Mouse (Mus musculus) midbrain, embryonic 10.5 days (tissue): ENCODE data around the gene Ifitm2. TPM values are rescaled to one million over a fixed set of nuclear protein-coding genes. Genes with fewer than 3 reads are reported as not detected.

Experiments
- DNase-seq: peaks from one replicate; pipeline ENCODE4 v3.0.0-alpha.2; 2017; ENCODE audit warnings: low spot score
- H3K27ac ChIP-seq: fragments of 300-500 bp; sonication (generic); replicated peaks from 2 replicates; pipeline ENCODE4 v1.5.1; 2016; ENCODE audit warnings: mild to moderate bottlenecking
- H3K27me3 ChIP-seq: fragments of 300-500 bp; sonication (generic); 2 replicates; pipeline ENCODE4 v1.6.1; 2016; ENCODE audit warnings: low read depth, mild to moderate bottlenecking; ENCODE audit not compliant: poor library complexity, severe bottlenecking
- H3K36me3 ChIP-seq: fragments of 300-500 bp; sonication (generic); 2 replicates; pipeline ENCODE4 v1.6.1; 2016; ENCODE audit warnings: mild to moderate bottlenecking, moderate library complexity
- H3K4me1 ChIP-seq: fragments of 300-500 bp; sonication (generic); 2 replicates; pipeline ENCODE4 v1.6.1; 2016
- H3K4me3 ChIP-seq: fragments of 300-500 bp; sonication (generic); 2 replicates; pipeline ENCODE4 v1.5.1; 2016; ENCODE audit warnings: mild to moderate bottlenecking, moderate library complexity
- H3K9me3 ChIP-seq: fragments of 300-500 bp; sonication (generic); replicated peaks from 2 replicates; pipeline ENCODE4 v1.6.1; 2016; ENCODE audit warnings: mild to moderate bottlenecking
- WGBS: fragments of 180-500 bp; shearing (Covaris S2); methylation state at CpG from one replicate; pipeline ENCODE4 v1.1.7; 2016; 5-methylcytosine and 5-hydroxymethylcytosine counted together
- polyA plus RNA-seq: library from polyadenylated mRNA; unstranded; fragments of >200 nt; fragmentation: Nextera tagmentation; extraction: Ambion mirVana; gene quantifications from 2 replicates; pipeline ENCODE4 v1.2.1, GENCODE M21; 2016

The Ifitm2 gene
- 305 and 352 TPM in 2 replicates for polyA plus RNA-seq

DNA sequence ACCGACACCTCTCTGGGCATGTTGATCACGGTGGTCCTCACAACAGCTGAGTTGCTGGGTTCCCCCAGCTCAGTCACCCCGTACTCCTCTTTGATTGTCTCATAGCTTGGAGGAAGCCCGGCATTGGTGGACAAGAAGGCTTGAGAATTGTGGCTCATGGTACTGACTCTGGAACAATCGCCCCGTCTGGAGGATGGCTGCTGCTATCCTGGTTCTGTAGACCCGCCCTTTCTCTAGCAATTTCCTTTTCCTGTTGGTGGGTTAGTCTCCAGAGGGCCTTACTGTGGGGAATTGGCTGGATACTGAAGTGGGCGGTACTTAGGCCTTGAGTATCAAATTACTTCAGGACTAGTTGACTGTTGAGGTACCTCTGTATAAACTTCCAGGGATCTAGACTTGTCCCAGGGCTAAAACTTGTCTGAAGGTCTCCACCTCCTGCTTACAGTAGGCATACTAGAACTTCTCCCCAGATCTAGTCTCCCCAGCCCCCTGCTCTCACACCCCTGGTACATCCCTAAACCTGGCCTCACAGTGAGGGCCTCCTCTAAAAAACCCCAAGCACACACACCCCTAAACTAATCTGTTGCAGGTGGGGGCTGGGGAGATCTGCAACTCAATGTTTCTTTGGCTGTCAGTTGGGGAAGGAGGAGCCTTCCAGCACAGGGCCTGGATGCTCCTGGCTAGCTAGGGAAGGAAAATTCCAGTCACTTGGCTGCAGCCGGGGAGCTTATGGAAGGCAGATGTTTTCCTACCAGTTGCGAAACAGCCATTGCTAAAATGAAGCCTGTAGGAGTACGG lies at the start of gene Ifitm2, which contains the start of gene Gm45717:
Gene Ifitm2, minus strand, starts transcription at position 230 of the 798 bp plus-strand sequence.
Gene Gm45717, minus strand, starts transcription at position 180 of the 798 bp plus-strand sequence.
- no peaks in the 10 kb centered on the region for H3K9me3 ChIP-seq
- peak within 1 kb of the TSS; percentile 80 for H3K27ac ChIP-seq
- H3K4me1 ChIP-seq: peaks cover 50% of the 10 kb centered on the region
- peak within 1 kb of the TSS; percentile 57 for H3K4me3 ChIP-seq
- H3K36me3 ChIP-seq: no peaks in the 10 kb centered on the region; the same call in 1 of the 2 replicates
- no peaks in the 10 kb centered on the region; the same call in 1 of the 2 replicates for H3K27me3 ChIP-seq
- 19% methylated on average over 11 of the region's 11 CpGs for WGBS
- DNase-seq: peak; percentile 47

DNA sequence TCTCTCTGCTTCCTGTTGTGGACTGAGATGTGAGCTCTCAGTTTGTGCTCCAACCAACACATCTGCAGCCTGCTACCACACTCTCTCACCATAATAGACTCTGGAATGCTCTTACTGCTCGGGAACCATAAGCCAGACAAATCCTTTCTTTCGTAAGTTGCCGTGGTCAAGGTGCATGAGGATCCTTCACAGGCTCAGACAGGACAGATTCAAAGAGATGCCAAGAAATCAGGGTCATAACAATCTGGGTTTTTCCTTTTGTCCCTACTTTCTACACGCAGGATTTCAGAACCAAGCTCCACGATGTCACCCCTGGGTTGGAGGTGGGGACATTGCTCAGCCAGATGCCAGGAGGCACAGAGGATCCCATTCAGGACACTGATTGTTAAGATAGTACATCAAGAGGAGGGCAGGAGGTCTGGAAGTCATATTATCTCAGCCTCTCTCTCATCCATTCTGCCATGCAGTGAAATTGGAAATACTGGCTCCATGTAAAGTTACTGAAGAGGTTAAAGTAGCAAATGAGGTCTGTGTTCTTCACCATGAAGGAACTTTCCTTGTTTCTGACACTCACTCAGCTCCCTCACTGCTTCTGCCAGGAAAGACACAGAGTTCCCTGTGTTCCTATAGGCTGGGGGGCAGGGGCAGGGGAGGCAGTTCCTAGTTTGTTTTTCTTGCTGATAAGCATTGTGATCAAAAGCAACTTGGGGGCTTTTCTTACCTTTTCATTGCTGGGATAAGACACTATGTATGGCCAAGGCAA lies 47.6 kb upstream of the Ifitm2 start:
- Histone ChIP-seq H3K9me3 (no peaks in the 10 kb centered on the region), H3K36me3 (no peaks in the 10 kb centered on the region), H3K27me3 (peaks cover 9% of the 10 kb centered on the region), H3K27ac (no peak overlapping the region), H3K4me1 (peaks cover 3% of the 10 kb centered on the region), H3K4me3 (no peak overlapping the region)
- 88% methylated on average over 5 of the region's 5 CpGs for WGBS
- no peak for DNase-seq

DNA sequence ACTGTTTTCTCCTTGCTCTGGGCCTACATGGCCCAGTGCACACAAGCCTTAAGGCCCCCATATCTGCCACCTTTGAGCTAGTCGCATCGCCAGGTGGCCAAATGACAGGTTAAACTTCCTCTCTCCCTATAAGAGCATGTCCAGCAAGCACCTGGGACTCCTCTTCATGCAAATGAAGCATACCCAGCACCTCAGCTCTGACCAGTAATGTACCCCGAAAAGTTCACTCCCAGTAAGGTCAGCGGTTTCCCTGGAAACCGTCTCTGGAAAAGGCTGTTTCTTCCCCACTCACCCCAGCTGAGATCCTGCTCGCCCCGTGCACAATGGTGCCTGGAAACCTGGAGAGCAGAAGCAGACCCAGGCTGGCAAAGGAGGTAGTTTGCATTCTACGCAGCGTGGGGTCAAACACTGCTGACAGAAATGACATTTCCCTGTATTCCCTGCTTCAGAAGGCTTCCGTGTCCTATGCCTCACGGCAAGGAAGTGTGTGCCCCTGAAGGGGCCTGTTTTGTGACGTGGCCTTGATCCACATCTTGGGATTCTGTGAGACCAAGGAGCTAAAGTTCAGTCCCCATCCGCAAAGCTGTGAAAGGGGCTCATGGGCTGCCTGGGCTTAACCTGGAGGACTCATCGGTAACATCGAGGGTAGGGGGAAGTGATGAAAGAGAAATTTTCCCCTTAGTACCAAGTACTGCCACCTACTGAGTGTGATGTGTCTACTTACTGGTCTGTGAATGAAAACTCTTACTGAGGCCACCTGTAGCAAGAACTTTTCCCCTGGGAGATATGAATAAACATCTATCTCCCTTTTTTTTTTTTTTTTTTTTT lies 45.3 kb upstream of the Ifitm2 start:
- no peaks in the 10 kb centered on the region for H3K27me3 ChIP-seq
- H3K36me3 ChIP-seq: no peaks in the 10 kb centered on the region
- H3K9me3 ChIP-seq: no peaks in the 10 kb centered on the region
- no peak for DNase-seq
- H3K27ac ChIP-seq: no peak overlapping the region
- H3K4me1 ChIP-seq: no peaks in the 10 kb centered on the region
- WGBS: 79% methylated on average over 15 of the region's 15 CpGs
- H3K4me3 ChIP-seq: no peak overlapping the region

DNA sequence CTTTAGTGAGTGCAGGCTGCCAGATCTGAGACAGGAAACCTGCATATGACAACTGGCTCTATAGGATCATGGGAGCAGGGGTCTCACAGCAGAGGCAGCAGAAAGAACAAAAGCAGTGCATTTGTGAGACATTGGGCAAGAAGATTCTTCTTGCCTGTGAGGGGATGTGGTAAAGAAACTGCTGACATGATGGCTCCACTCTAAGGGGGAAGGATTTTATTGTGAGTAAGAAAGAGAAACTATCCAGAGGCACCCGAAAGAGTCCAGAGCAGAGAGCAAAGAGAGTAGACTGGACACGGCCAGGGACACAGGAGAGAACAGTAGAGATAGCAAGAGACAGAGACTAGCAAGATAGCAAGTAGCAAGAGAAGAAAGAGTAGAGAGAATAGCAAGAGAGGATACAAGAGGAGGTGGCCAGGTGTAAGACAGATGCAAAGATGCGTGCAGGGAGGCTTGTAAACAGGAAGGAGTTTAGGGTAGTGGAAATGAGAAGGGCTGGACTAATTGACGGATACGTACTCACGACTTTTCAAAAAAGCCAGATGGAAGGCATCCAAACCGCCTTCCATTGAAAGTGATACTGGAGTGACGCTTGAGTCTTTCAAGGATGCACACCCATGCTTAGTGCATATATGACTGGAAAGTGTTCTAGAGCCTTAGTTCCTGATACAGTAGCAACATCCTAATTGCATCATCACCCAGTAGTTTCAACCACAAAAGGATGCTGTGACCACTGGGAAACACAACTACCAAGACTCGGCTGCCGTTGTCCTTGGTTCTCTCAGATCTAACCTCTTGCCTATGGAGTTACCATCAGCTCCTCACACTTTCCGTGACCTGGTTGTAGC lies 43.3 kb upstream of the Ifitm2 start:
- 94% methylated on average over 11 of the region's 11 CpGs for WGBS
- no peaks in the 10 kb centered on the region for H3K9me3 ChIP-seq
- no peak overlapping the region for H3K4me3 ChIP-seq
- H3K4me1 ChIP-seq: no peaks in the 10 kb centered on the region
- no peak overlapping the region for H3K27ac ChIP-seq
- no peaks in the 10 kb centered on the region for H3K36me3 ChIP-seq
- DNase-seq: no peak
- H3K27me3 ChIP-seq: no peaks in the 10 kb centered on the region

DNA sequence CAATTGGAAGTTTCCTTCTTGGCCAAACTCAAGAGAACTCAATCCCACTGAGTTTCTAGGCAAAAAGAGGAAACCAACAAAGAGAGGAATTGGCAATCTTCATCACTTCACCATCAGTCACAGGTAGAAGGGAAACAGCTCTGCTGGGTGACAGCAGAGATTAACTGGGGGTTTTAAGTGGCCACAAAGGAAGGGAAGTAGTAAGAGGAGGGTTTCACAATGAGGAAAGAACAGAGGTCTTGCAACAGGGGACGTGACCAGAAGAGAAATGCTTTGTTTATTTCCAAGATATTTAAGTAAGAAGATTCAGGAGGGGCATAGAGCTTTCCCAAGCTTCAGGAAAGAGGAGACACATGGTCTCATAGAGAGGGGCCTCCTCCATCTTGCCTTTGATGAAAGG lies 42.0 kb upstream of the Ifitm2 start:
- H3K27ac ChIP-seq: no peak overlapping the region
- H3K9me3 ChIP-seq: no peaks in the 10 kb centered on the region
- H3K4me3 ChIP-seq: no peak overlapping the region
- H3K36me3 ChIP-seq: no peaks in the 10 kb centered on the region
- H3K4me1 ChIP-seq: no peaks in the 10 kb centered on the region
- 60% methylated on average over 1 of the region's 1 CpGs for WGBS
- H3K27me3 ChIP-seq: no peaks in the 10 kb centered on the region
- no peak for DNase-seq

DNA sequence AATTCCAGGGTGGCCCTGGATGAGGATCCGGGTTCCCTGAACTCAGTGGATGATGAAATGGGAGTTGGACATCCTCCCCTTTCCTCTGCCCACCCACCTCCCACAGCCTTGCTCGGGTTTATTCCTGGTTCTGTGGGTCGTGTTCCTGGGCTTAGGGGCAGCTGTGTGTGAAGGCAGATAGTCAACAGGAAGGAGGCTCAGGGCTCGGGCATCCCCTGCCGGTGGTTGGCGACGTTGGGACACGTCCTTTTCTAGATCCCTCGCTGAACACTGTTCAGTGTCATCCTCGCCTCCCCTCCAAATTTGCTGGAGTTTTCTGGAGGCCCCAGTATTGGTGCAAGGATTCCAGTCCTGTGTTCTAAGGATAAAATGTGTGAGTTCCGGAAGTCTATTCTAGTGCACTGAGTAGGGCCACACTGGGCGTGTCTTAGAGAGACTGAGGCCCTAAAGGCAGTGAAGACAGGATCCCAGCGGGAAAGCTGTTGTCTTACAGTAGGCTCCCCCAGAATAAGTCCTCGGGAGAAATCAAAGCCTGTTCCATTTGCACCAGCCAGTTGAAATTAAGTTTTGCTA lies 35.4 kb upstream of the Ifitm2 start:
- H3K4me3 ChIP-seq: no peak overlapping the region
- no peak for DNase-seq
- H3K4me1 ChIP-seq: peaks cover 11% of the 10 kb centered on the region
- H3K27me3 ChIP-seq: no peaks in the 10 kb centered on the region
- no peak overlapping the region for H3K27ac ChIP-seq
- 89% methylated on average over 14 of the region's 14 CpGs for WGBS
- no peaks in the 10 kb centered on the region for H3K9me3 ChIP-seq
- no peaks in the 10 kb centered on the region for H3K36me3 ChIP-seq

DNA sequence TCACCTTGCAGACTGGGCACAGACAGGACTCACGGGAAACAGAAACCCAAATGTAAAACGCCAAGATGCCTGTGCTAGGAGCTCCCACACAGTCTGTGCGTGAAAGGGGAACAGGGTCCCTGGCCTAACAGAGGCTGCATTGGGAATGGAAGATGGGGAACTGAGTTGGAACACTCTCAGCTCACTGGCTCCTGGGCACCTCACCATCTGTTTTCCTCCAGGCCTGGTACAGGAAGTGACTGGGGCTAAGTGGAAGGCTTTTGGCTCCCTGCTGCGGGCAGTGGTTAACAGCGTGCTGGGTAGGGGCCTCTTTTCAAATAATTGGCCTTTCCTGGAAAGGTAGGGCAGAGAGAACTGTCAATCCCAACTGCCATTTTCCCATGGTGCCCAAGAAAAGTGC lies 34.8 kb upstream of the Ifitm2 start:
- Histone ChIP-seq H3K9me3 (0 out of 2 replicates have a peak, but pooled peaks cover 2% of the 10 kb centered on the region), H3K27me3 (no peaks in the 10 kb centered on the region), H3K4me3 (no peak overlapping the region), H3K36me3 (no peaks in the 10 kb centered on the region), H3K4me1 (peaks cover 11% of the 10 kb centered on the region), H3K27ac (no peak overlapping the region)
- DNase-seq: no peak
- WGBS: 78% methylated on average over 5 of the region's 5 CpGs

DNA sequence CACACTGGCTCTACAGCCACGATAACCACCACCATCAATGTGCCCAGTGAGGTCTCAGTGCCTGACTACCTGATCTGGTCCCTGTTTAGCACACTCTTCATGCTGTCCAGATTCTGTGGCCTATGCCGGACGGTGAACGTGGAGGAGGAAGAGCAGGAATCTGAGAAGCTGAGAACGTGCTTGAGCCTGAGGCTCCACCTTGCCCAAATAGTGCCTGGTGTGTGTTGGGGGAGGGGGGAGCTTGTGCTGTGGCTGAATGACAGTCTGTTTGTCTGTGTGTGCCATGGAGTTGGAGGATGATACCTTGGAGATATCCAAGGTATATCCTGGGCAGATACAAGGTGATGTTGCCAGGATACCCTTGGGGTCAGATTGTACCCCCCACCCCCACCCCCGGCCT lies 34.4 kb upstream of the Ifitm2 start:
- no peak overlapping the region for H3K4me3 ChIP-seq
- no peak overlapping the region for H3K27ac ChIP-seq
- 75% methylated on average over 6 of the region's 6 CpGs for WGBS
- peaks cover 11% of the 10 kb centered on the region for H3K4me1 ChIP-seq
- DNase-seq: no peak
- H3K27me3 ChIP-seq: no peaks in the 10 kb centered on the region
- no peaks in the 10 kb centered on the region for H3K36me3 ChIP-seq
- H3K9me3 ChIP-seq: 0 out of 2 replicates have a peak, but pooled peaks cover 3% of the 10 kb centered on the region

DNA sequence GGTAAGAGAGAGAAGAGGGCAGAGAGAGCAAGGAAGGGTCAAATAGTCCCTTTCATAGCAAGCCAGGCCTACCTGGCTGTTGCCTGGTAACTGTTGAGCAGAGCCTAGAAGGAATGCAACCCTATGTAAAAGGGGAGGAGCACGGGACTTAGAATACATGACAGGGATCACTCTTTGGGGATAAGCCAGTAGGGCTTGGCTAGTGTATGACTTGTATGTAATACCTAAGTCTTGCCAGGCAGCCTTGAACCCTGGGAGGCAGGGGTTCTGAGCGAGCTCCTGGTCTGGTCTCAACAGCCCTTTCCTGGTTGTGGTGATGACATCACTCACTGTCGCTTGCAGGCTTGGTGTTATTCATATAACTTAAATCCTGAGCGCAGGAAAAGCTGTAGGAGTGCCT lies 33.2 kb upstream of the Ifitm2 start:
- no peaks in the 10 kb centered on the region for H3K36me3 ChIP-seq
- 72% methylated on average over 4 of the region's 4 CpGs for WGBS
- DNase-seq: no peak

DNA sequence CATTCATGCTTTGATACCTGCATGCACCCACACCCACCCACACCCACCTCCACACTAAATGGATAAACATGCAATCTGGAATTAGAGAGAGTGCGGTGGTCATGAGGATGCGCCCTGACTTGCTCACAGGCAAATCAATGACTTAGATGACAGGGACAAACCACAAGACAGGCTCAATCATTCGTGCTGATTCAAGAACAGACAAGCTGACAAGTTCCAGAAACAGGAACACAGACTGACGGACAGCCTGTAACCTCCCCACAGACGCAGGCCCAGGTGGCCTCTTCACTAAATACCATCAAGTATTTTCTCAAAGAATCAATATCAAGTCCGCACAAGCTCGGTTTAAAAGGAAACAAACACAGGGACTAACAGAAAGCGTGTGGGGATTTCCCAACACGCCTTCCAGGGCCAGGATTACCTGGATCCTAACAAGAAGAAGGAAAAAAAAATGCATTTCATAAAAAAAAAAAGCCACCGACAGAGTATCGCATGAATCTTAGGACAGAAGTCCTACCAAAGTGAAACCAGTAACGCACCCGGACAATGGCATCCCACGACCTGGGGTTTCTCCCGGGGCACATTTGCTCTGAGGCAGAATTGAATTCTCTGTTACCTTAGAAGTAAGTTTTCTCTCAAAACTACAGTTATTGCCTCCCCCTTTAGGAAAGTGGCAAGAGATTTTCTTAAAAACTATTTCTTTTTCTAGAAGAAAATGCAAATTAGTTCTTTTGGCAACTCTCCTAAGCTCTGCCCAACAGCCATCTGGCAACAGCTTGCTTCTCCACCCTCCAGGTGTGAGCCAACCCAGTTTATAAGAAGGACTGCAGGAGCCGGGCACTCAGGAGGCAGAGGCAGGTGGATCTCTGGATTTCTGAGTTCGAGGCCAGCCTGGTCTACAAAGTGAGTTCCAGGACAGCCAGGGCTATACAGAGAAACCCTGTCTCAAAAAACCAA lies 31.7 kb upstream of the Ifitm2 start:
- no peak for DNase-seq
- Histone ChIP-seq H3K9me3 (0 out of 2 replicates have a peak, but pooled peaks cover 3% of the 10 kb centered on the region), H3K27ac (no peak overlapping the region)

More for the DNA sequence above, 33.2 kb upstream of the Ifitm2 start:
- Histone ChIP-seq H3K9me3 (0 out of 2 replicates have a peak, but pooled peaks cover 3% of the 10 kb centered on the region), H3K27me3 (no peaks in the 10 kb centered on the region), H3K4me1 (peaks cover 11% of the 10 kb centered on the region), H3K4me3 (no peak overlapping the region), H3K27ac (0 out of 2 replicates have a peak overlapping the region, but pooled peaks have one; percentile 28)

More for the DNA sequence above, 31.7 kb upstream of the Ifitm2 start:
- Histone ChIP-seq H3K4me3 (no peak overlapping the region), H3K36me3 (no peaks in the 10 kb centered on the region), H3K27me3 (no peaks in the 10 kb centered on the region), H3K4me1 (peaks cover 11% of the 10 kb centered on the region)
- 88% methylated on average over 17 of the region's 17 CpGs for WGBS
